Mouse (Mus musculus) NIH3T3 (cell line): Measurements from ENCODE around the gene Arnt.
A peak's percentile ranks its signal among the peaks of the same experiment; 100 is the strongest.
"Not testable (repeated sequence)": the region's sequence is repeated elsewhere in the genome, so short reads cannot be mapped to it uniquely, and the experiment has no call there.

ENCODE experiments used
- DNase-seq: peaks from one replicate; pipeline ENCODE4 v3.0.0-alpha.2; 2012; ENCODE audit warnings: low read depth

Arnt gene

GRCm38 (mm10) chr3:95434136-95434982 is at the start of gene Arnt:
Arnt (plus strand) TSS chr3:95434388.
- peak; percentile 98 for DNase-seq

GRCm38 (mm10) chr3:95385401-95386075 is 48.6 kb upstream of the Arnt start:
- DNase-seq: no peak

GRCm38 (mm10) chr3:95394385-95394784 is 39.8 kb upstream of the Arnt start:
- peak; percentile 72 for DNase-seq

GRCm38 (mm10) chr3:95402741-95403140 is 31.4 kb upstream of the Arnt start, which contains the start of gene 4930558C23Rik:
4930558C23Rik (minus strand) TSS chr3:95402841.
- no peak for DNase-seq

- peak; percentile 85 for DNase-seq
These were observed 26.5 kb upstream of the Arnt start for GRCm38 (mm10) chr3:95407728-95408127.

GRCm38 (mm10) chr3:95408852-95409251 is 25.3 kb upstream of the Arnt start:
- no peak for DNase-seq

GRCm38 (mm10) chr3:95412268-95412667 is 21.9 kb upstream of the Arnt start:
- peak; percentile 47 for DNase-seq

GRCm38 (mm10) chr3:95417866-95418265 is 16.3 kb upstream of the Arnt start:
- no peak for DNase-seq

GRCm38 (mm10) chr3:95426476-95426875 is 7.7 kb upstream of the Arnt start:
- not testable (repeated sequence) for DNase-seq

GRCm38 (mm10) chr3:95427117-95427890 is 6.9 kb upstream of the Arnt start:
- DNase-seq: not testable (repeated sequence)

- DNase-seq: not testable (repeated sequence)
These were observed 6.3 kb upstream of the Arnt start for GRCm38 (mm10) chr3:95427891-95428238.

GRCm38 (mm10) chr3:95428423-95428822 is 5.8 kb upstream of the Arnt start:
- not testable (repeated sequence) for DNase-seq

- DNase-seq: peak; percentile 33
These were observed 780 bp upstream of the Arnt start for GRCm38 (mm10) chr3:95433301-95433915.

GRCm38 (mm10) chr3:95434983-95435370 is 789 bp downstream of the Arnt start:
- DNase-seq: peak; percentile 23

- DNase-seq: no peak
These were observed 1.4 kb downstream of the Arnt start for GRCm38 (mm10) chr3:95435561-95435960.

- DNase-seq: not testable (repeated sequence)
These were observed 4.4 kb downstream of the Arnt start for GRCm38 (mm10) chr3:95438636-95439035.

GRCm38 (mm10) chr3:95439670-95440069 is 5.5 kb downstream of the Arnt start:
- no peak for DNase-seq

- no peak for DNase-seq
These were observed 8.4 kb downstream of the Arnt start for GRCm38 (mm10) chr3:95442406-95443117.

- DNase-seq: no peak
These were observed 11.1 kb downstream of the Arnt start for GRCm38 (mm10) chr3:95445311-95445710.

GRCm38 (mm10) chr3:95450408-95450807 is 16.2 kb downstream of the Arnt start:
- peak; percentile 83 for DNase-seq

GRCm38 (mm10) chr3:95450915-95451314 is 16.7 kb downstream of the Arnt start:
- no peak for DNase-seq
